ENCODE assay signal across 13 mouse cellular contexts in the genomic region with DNA sequence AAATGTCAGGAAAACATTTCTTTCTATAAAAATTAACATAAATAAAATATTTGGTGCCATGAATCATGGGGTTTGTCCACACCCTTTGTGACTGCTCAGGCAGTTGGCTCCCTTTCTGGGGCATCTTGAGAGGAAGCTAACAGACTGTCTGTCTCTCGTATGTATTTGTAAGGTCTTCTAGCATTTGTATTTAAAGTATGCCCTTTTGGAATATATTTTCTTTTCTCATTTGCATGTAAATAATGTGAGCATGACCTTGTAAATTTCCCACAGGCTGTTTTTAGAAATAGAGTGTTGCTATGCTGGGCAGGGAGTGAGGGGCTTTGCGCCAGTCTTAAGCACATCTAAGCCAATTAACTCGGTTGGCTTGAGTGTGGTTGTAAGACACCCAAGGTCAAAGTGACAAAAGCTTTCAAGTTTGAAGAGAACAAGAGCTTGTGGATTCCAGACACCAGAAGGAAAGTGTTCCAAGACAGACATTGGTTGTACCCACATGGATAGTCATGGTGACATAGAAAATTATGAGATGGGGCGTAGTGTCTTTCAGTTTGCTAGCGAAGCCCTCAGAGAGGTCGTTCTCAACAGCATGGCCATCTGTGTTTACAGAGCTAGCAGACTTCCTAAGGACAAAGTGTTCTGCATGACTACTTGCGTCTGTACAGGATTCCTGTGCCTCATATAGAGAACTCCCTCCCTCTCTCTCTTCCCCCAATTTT.
DNase-seq lines count a peak whose midpoint lies in the region; ATAC-seq and TF ChIP-seq lines count a peak whose summit lies in the region.
"Had no signal": no experiment of that assay in that cellular context is flagged by ENCODE, and none has a peak within 500 bp of the region (broad histone marks: within the 10 kb centered on the region; RNA-seq: fewer than 3 reads in every experiment).

No protein-coding gene starts in this region.

- 66% methylated on average over 7 of the region's 7 CpGs for WGBS in embryonic facial prominence, embryonic 14.5 days
- 77% methylated on average over 7 of the region's 7 CpGs for WGBS in embryonic facial prominence, embryonic 10.5 days
- WGBS in forebrain, postnatal 0 days, result 32% methylated on average over 7 of the region's 7 CpGs
- 34% methylated on average over 7 of the region's 7 CpGs for WGBS in midbrain, embryonic 11.5 days

- no peaks in the 10 kb centered on the region for H3K36me3 ChIP-seq in embryonic facial prominence, embryonic 14.5 days (ENCODE audit: control insufficient read depth, insufficient read depth, low read length)
- H3K36me3 ChIP-seq in embryonic facial prominence, embryonic 10.5 days (replicated peaks), result no peaks in the 10 kb centered on the region
- H3K36me3 ChIP-seq in forebrain, postnatal 0 days (ENCODE audit: insufficient read depth), result no peaks in the 10 kb centered on the region
- no peaks in the 10 kb centered on the region for H3K36me3 ChIP-seq in midbrain, embryonic 11.5 days (ENCODE audit: control insufficient read depth, insufficient read depth, low read length)
- H3K36me3 ChIP-seq: heart, embryonic 10.5 days had no signal

- H3K4me1 ChIP-seq in embryonic facial prominence, embryonic 14.5 days (ENCODE audit: control insufficient read depth, insufficient read depth, low read length), result peaks cover 10% of the 10 kb centered on the region; the same call in 1 of the 2 replicates
- H3K4me1 ChIP-seq in embryonic facial prominence, embryonic 10.5 days, result 0 out of 2 replicates have a peak, but pooled peaks cover 3% of the 10 kb centered on the region
- no peaks in the 10 kb centered on the region for H3K4me1 ChIP-seq in forebrain, postnatal 0 days (ENCODE audit: insufficient read depth)
- peaks cover 7% of the 10 kb centered on the region for H3K4me1 ChIP-seq in midbrain, embryonic 11.5 days (ENCODE audit: control insufficient read depth, insufficient read depth, low read length)

- no peaks in the 10 kb centered on the region for H3K9me3 ChIP-seq in embryonic facial prominence, embryonic 14.5 days (ENCODE audit: control insufficient read depth, low read length)
- no peaks in the 10 kb centered on the region for H3K9me3 ChIP-seq in embryonic facial prominence, embryonic 10.5 days
- H3K9me3 ChIP-seq in forebrain, postnatal 0 days (ENCODE audit: low read length), result no peaks in the 10 kb centered on the region
- no peaks in the 10 kb centered on the region for H3K9me3 ChIP-seq in midbrain, embryonic 11.5 days (ENCODE audit: control insufficient read depth, low read length)
- H3K9me3 ChIP-seq: heart, embryonic 10.5 days had no signal

- no peaks in the 10 kb centered on the region for H3K27me3 ChIP-seq in embryonic facial prominence, embryonic 14.5 days (replicated peaks; ENCODE audit: control insufficient read depth, insufficient read depth, low read length)
- no peaks in the 10 kb centered on the region for H3K27me3 ChIP-seq in embryonic facial prominence, embryonic 10.5 days (replicated peaks; ENCODE audit: low read depth, poor library complexity, severe bottlenecking)
- no peaks in the 10 kb centered on the region; the same call in 1 of the 2 replicates for H3K27me3 ChIP-seq in forebrain, postnatal 0 days (ENCODE audit: insufficient read depth, low read length)
- H3K27me3 ChIP-seq in midbrain, embryonic 11.5 days (ENCODE audit: control insufficient read depth, insufficient read depth, low read length), result no peaks in the 10 kb centered on the region

- H3K9ac ChIP-seq in embryonic facial prominence, embryonic 14.5 days (ENCODE audit: low read depth, low read length), result no peak overlapping the region
- H3K9ac ChIP-seq in forebrain, postnatal 0 days, result no peak overlapping the region
- H3K9ac ChIP-seq in midbrain, embryonic 11.5 days (ENCODE audit: low read length), result no peak overlapping the region

- TF ChIP-seq CTCF in forebrain, postnatal 0 days (IDR thresholded peaks at IDR 0.05; ENCODE audit: low read depth), result no peak

- no peak overlapping the region for H3K4me3 ChIP-seq in embryonic facial prominence, embryonic 14.5 days (ENCODE audit: low read depth, low read length)
- H3K4me3 ChIP-seq in embryonic facial prominence, embryonic 10.5 days, result no peak overlapping the region
- H3K4me3 ChIP-seq in forebrain, postnatal 0 days (ENCODE audit: low read depth, low read length), result no peak overlapping the region
- H3K4me3 ChIP-seq in midbrain, embryonic 11.5 days (ENCODE audit: low read depth, low read length), result no peak overlapping the region
- H3K4me3 ChIP-seq: heart, embryonic 10.5 days had no signal

- DNase-seq in embryonic facial prominence, embryonic 14.5 days (ENCODE audit: low spot score), result peak; percentile 17
- DNase-seq in embryonic facial prominence, embryonic 10.5 days (ENCODE audit: low spot score), result no peak
- DNase-seq in 3T3-L1 (ENCODE audit: low read depth, low spot score), result peak; percentile 22
- no peak for DNase-seq in forebrain, postnatal 0 days
- peak; percentile 93 for DNase-seq in midbrain, embryonic 11.5 days (ENCODE audit: low spot score, missing footprints)
- DNase-seq in frontal cortex, postnatal 14 days (ENCODE audit: low spot score in 2 of 2), result no peak
- no peak for DNase-seq in testis, postnatal 14 days (ENCODE audit: low spot score)
- no peak for DNase-seq in frontal cortex, postnatal 25 days (ENCODE audit: low spot score in 2 of 2)
- DNase-seq: liver; lung, postnatal 36 days; right cerebral cortex, adult 18-20 months had no signal

- no peak for ATAC-seq in embryonic facial prominence, embryonic 14.5 days (ENCODE audit: low read depth)
- peak; percentile 76 for ATAC-seq in forebrain, postnatal 0 days
- peak; percentile 87 for ATAC-seq in midbrain, embryonic 11.5 days (ENCODE audit: low FRiP score)
- ATAC-seq: inflammation-experienced regulatory T-cells, adult 6 months had no signal

- 0 out of 2 replicates have a peak overlapping the region, but pooled peaks have one; percentile 2 for H3K27ac ChIP-seq in embryonic facial prominence, embryonic 14.5 days (replicated peaks; ENCODE audit: low read depth, low read length)
- no peak overlapping the region for H3K27ac ChIP-seq in embryonic facial prominence, embryonic 10.5 days (replicated peaks)
- H3K27ac ChIP-seq in forebrain, postnatal 0 days (ENCODE audit: low read depth, low read length), result no peak overlapping the region
- H3K27ac ChIP-seq in midbrain, embryonic 11.5 days (ENCODE audit: low read depth, low read length), result no peak overlapping the region
- H3K27ac ChIP-seq: heart, embryonic 10.5 days had no signal

- no peak overlapping the region for H3K4me2 ChIP-seq in embryonic facial prominence, embryonic 14.5 days (ENCODE audit: low read depth, low read length)
- H3K4me2 ChIP-seq in forebrain, postnatal 0 days (ENCODE audit: low read depth), result no peak overlapping the region
- H3K4me2 ChIP-seq in midbrain, embryonic 11.5 days, result no peak overlapping the region

Comparison
In these comparisons a context has a peak if more than half of its experiments do, and no peak if none do; other contexts are left out.
1. DNase-seq: peak in embryonic facial prominence, embryonic 14.5 days (single experiment), 3T3-L1 (single experiment) and midbrain, embryonic 11.5 days (single experiment); none in embryonic facial prominence, embryonic 10.5 days (single experiment), forebrain, postnatal 0 days (single experiment), frontal cortex, postnatal 14 days (0 of 2), testis, postnatal 14 days (single experiment) and frontal cortex, postnatal 25 days (0 of 2).